Mouse (Mus musculus): ENCODE data around the gene Fbxo46.
"Not testable (repeated sequence)": the region's sequence is repeated elsewhere in the genome, so short reads cannot be mapped to it uniquely, and the experiment has no call there.

Fbxo46 gene

GRCm38 (mm10) chr7:19119631-19120429, at the start of gene Fbxo46:
Gene Fbxo46 (plus strand): TSS chr7:19119859.
- peak; percentile 97 for DNase-seq (ENCODE audit: low read depth, low spot score)

GRCm38 (mm10) chr7:19071024-19071423, 48.6 kb upstream of the Fbxo46 start:
- DNase-seq (ENCODE audit: low read depth, low spot score): not testable (repeated sequence)

GRCm38 (mm10) chr7:19073504-19073903, 46.2 kb upstream of the Fbxo46 start:
- DNase-seq (ENCODE audit: low read depth, low spot score): peak; percentile 56

- DNase-seq (ENCODE audit: low read depth, low spot score): no peak
These were observed 45.2 kb upstream of the Fbxo46 start for GRCm38 (mm10) chr7:19074494-19074893.

GRCm38 (mm10) chr7:19075231-19075630, 44.4 kb upstream of the Fbxo46 start:
- DNase-seq (ENCODE audit: low read depth, low spot score): no peak

GRCm38 (mm10) chr7:19075723-19076585, 43.7 kb upstream of the Fbxo46 start, which contains the start of gene Dmwd:
Gene Dmwd (plus strand): TSS chr7:19076227.
- peak; percentile 73 for DNase-seq (ENCODE audit: low read depth, low spot score)

GRCm38 (mm10) chr7:19076586-19076991, 43.1 kb upstream of the Fbxo46 start:
- no peak for DNase-seq (ENCODE audit: low read depth, low spot score)

- peak; percentile 83 for DNase-seq (ENCODE audit: low read depth, low spot score)
These were observed 41.9 kb upstream of the Fbxo46 start for GRCm38 (mm10) chr7:19077761-19078160.

- no peak for DNase-seq (ENCODE audit: low read depth, low spot score)
These were observed 40.9 kb upstream of the Fbxo46 start for GRCm38 (mm10) chr7:19078732-19079131.

- DNase-seq (ENCODE audit: low read depth, low spot score): no peak
These were observed 39.2 kb upstream of the Fbxo46 start for GRCm38 (mm10) chr7:19080451-19080950.

- no peak for DNase-seq (ENCODE audit: low read depth, low spot score)
These were observed 37.5 kb upstream of the Fbxo46 start for GRCm38 (mm10) chr7:19082171-19082570.

- no peak for DNase-seq (ENCODE audit: low read depth, low spot score)
These were observed 36.6 kb upstream of the Fbxo46 start for GRCm38 (mm10) chr7:19083096-19083495.

GRCm38 (mm10) chr7:19083701-19084100, 36.0 kb upstream of the Fbxo46 start, which contains the start of gene Dmpk:
Gene Dmpk (plus strand): TSS chr7:19083849.
- peak; percentile 1 for DNase-seq (ENCODE audit: low read depth, low spot score)

- no peak for DNase-seq (ENCODE audit: low read depth, low spot score)
These were observed 35.3 kb upstream of the Fbxo46 start for GRCm38 (mm10) chr7:19084277-19084771.

GRCm38 (mm10) chr7:19084921-19085473, 34.7 kb upstream of the Fbxo46 start:
- DNase-seq (ENCODE audit: low read depth, low spot score): no peak

GRCm38 (mm10) chr7:19085495-19085894, 34.2 kb upstream of the Fbxo46 start:
- no peak for DNase-seq (ENCODE audit: low read depth, low spot score)

- peak; percentile 63 for DNase-seq (ENCODE audit: low read depth, low spot score)
These were observed 33.6 kb upstream of the Fbxo46 start for GRCm38 (mm10) chr7:19086042-19086441.

GRCm38 (mm10) chr7:19086760-19087159, 32.9 kb upstream of the Fbxo46 start:
- no peak for DNase-seq (ENCODE audit: low read depth, low spot score)

- DNase-seq (ENCODE audit: low read depth, low spot score): peak; percentile 72
These were observed 30.8 kb upstream of the Fbxo46 start for GRCm38 (mm10) chr7:19088813-19089212.

GRCm38 (mm10) chr7:19091913-19092312, 27.7 kb upstream of the Fbxo46 start:
- no peak for DNase-seq (ENCODE audit: low read depth, low spot score)

- DNase-seq (ENCODE audit: low read depth, low spot score): peak; percentile 41
These were observed 27.1 kb upstream of the Fbxo46 start for GRCm38 (mm10) chr7:19092381-19093173.
